Mouse (Mus musculus): ENCODE data around the gene Zcchc7.
"Not testable (repeated sequence)": the region's sequence is repeated elsewhere in the genome, so short reads cannot be mapped to it uniquely, and the experiment has no call there.

Gene Zcchc7

GRCm38 (mm10) chr4:44920831-44921230 lies 165.2 kb downstream of the Zcchc7 start:
- DNase-seq, result no peak

DNA sequence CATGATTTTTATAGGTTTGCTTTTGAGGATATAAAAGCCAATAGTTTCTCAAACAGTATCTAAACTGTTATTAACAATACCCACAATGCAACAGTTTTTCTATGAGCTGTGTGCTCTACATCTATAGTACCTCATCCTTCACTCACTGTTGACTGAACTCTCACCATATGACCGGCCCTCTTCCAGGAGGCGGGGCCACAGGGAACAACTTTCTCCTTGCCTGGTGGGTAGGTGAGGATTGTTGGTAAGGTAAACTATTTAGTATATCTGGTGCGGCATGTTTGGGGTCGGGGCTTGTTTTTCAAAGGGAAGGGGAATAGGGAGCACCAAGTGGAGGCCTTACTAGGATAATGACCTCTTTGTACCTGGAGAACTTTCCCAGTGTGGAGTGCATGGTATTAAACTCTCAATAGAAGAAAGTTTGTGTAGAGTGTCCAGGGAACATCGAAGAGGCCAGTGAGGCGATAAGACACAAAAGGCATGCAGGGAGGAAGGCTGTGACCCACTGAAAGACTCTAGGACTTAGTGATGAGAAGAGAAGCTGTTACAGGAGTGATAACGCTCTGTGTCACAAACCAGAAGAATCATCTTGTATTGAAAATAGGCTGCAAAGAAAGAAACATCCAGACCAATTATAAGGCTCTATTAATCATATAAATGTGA lies 166.9 kb downstream of the Zcchc7 start:
- DNase-seq, result no peak

- DNase-seq, result no peak
These were observed 167.4 kb downstream of the Zcchc7 start for GRCm38 (mm10) chr4:44923129-44923481.

GRCm38 (mm10) chr4:44927934-44928333 lies 172.3 kb downstream of the Zcchc7 start:
- DNase-seq, result no peak

DNA sequence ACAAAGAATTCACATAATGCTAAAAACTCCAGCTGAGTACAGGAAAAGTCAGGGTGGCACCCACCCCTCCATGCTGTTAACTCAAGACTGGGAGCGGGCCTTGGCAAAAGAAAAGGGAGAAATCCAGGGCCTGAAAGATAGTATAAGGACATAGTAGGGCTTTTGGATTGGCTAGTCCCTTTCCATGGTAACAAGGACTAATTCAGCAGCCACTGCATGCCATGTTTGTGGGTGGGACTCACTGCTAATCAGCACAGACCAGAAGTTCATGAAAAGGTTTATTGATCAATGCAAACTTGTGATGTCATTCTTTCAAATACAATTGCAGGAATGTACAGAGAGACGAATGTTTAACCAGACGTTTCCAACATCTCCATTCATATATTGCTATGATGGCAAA lies 173.1 kb downstream of the Zcchc7 start:
- no peak for DNase-seq

- DNase-seq, result no peak
These were observed 174.7 kb downstream of the Zcchc7 start for GRCm38 (mm10) chr4:44930406-44930805.

GRCm38 (mm10) chr4:44931732-44932131 lies 176.1 kb downstream of the Zcchc7 start:
- DNase-seq, result peak; percentile 40

DNA sequence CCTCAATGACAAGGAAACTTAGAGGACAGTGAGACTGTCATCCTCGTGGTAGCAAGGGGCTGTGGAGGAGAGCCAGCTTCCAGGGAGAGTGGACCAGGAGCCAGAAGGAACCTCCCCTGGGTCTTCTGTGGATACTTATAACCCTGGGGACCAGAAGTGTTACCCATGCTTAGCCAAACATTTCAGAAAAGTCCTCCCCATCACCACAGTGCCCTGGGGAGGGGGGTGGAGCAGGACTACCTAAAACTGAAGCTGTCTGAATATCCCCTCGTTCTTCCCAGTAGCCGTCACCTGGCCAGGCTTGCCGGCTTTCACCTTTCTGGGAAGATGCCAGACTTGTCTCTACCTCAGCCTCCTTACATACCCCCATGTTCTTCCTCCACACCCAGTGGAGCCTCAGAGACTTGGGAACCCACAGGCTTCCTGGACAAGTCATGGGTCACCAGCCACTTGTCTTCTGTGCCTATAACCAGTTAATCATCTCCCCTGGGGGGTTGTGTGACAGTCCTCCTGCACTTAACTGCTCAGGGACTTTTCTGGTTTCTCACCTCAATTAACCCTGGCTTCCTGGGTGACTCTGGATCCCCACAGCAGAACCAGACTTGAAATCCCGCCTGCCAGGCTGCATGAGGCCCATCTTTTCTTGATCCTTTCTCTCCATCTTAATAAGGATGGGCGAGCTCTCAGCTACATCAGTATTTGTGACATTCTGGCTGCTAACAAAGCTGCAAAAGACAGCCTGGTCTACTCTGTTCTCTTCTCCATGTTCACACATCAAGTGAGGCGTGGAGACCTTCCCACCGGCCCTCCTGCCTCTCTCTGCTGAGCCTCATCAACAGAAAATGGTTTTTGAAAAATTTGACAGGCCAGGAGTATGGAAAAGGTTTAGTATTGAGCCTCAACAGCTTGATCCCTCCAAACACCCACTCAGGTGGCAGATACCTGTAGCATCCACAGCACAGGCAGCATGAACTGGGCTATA lies 183.0 kb downstream of the Zcchc7 start:
- no peak for DNase-seq

DNA sequence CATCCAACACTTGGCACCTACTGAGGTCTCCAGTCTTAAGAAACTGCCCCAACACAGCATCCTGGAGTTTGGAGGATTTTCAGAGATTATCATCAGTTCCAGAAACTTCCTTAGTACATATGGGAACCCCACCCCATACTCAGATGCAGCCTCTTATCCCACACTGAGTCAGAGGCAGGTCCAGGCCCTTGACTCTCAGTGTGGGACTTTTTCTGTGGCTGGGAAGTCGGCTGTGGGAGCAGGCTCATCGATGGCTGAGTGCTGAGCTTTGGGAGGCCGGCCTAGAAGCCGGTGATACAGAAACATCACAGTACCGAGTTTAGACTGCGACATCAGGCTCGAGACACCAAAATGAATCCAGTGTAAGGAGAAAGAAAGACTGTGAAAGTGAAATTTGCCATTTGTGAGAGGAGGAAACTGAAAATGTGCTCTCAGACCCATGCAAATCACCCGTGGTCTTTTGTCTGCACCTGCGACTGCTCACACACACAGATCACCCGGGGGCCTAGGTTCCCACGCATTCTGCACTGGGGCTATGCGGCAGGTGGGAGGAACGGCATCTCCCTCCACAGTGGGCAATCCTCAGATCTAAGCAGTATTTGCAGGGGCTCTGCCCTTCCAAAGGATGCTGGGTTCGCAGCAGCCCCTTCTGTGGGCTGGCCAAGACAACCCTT lies 184.0 kb downstream of the Zcchc7 start:
- no peak for DNase-seq

DNA sequence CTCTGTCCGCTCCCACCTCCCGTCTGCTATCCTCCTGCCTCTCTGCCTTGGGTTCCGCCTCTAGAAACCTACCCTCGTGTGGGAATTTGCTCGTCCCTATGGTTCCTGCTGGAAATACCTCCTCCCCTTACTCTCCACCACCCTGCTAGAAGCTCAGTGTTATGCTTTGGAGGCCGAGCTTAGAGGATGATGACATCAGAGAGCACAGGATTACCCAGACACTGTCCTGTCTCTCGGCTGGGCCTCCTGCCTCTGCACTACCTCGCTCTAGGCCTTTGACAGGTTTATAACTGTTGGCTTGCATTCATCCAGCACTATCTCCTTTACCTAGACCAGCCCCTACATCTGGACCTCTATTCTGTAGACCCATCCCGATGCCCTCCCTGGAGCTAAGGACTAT lies 184.6 kb downstream of the Zcchc7 start:
- DNase-seq, result no peak

DNA sequence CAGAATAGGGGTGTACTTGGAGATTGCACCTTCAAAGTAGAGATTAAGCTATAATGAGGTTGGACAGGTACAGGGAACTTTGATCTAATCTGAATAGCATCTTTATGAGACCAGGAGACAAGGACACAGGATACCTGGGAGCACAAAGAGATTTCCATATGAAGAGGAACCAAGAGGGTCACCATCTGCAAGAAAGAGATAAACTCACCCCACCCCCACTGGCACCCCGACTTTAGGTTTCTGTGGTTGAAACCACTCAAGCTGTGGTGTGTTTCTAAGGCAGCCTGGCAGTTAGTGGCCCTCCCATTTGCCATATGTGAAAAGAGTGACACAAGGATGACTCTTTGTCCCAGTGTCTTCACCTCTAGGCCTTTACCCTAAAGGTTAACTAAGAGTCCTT lies 186.6 kb downstream of the Zcchc7 start:
- DNase-seq, result no peak

DNA sequence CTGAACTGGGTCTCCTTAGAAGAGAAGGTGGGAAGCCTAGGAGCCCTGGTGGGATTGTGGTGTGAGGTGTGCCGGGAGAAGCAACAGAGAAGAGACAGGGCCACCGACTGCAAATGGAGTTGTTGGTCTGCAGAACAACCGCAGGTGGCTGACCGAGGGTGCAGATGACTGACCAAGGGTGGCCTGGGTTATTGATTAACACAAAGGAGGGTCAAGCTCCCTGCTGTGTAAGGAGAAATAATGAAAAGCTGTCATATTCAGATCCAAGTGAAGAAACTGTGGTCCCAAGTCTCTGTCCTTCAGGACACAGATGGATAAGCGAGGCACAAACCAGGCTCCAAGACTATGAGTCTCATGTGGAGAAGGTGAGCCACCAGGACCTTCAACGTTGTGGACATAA lies 187.8 kb downstream of the Zcchc7 start:
- no peak for DNase-seq

DNA sequence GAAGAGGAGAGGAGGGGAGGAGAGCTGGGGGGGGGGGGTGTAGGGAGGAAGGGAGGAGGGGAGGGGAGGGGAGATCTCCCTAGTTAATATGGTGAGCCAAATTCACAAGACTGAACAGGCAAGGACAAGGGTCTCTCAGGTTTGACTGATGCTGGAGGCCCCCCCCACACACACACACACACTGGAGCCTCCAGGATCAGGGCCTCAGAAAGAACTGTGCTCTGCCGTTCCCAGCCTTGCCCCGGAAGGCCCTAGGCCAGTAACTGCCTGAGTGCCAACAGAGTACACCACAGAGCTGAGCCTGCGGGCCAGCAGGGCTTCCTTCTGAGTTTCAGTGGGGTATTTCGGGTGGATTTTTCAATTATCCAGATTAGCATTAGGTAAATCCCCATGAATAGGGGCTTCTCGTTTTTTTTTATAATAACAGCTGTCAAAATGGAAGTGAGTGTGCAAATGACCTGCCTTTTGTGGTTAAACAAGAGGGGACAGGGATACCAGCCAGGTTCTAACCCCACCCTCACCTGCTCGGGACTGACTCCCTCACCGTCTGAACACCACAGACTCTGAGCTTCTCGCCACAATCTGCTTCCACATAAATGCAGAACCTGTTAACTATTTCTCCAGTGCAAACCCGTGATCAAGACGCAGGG lies 188.9 kb downstream of the Zcchc7 start:
- DNase-seq, result no peak

DNA sequence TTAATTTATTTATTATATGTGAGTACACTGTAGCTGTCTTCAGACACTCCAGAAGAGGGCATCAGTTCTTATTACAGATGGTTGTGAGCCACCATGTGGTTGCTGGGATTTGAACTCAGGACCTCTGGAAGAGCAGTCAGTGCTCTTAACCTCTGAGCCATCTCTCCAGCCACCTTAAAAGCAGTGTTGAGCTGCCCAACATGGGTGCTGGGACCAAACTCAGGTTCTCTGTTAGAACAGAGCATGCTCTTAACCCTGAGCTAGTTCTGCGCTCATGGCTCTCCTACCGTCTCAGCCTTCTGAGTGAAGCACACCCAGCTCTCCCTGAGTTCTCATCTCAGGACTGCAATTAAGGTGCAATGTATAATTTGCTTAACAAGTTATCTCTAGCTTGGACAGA lies 190.4 kb downstream of the Zcchc7 start:
- DNase-seq, result not testable (repeated sequence)

DNA sequence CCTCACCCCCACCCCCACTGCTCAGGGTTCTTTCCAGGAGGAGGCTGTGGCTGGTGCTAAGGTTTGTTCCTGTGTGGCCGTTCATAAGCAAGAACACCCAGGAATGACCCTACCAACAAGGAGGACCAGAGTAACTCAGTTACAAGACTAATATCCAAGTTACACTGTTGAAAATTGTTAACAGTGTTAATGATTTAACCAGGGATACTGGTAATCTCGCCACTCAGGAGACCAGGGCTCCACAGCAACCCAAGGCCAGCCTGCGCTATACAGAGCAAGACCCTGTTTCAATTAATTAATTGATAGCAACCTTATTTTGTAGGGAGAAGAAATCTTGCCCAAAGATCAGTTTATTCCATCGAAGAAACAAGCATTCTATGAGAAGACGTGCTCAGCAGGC lies 191.8 kb downstream of the Zcchc7 start:
- no peak for DNase-seq

GRCm38 (mm10) chr4:44948314-44948713 lies 192.6 kb downstream of the Zcchc7 start:
- DNase-seq, result no peak

DNA sequence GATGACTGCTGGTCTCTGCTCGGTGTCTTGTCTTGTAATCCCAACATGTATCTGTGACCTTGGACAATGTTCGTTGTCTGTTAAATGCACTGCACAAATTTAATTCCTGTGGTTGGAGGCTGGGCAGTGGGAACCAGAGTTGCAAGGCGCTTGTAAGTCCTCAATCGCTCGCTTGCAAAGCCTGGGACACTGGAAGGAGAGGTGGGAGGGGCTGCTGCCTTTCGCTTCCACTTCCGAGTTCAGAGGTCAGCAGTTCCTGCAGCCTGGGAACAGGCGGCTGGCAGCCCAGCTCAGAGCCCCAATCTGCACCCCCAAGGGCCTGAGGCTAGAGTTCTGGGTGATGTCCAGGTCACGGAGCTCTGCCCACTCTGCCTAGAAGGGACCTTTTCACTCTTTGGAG lies 197.4 kb downstream of the Zcchc7 start:
- DNase-seq, result no peak

GRCm38 (mm10) chr4:44958776-44959175 lies 203.1 kb downstream of the Zcchc7 start:
- DNase-seq, result no peak

DNA sequence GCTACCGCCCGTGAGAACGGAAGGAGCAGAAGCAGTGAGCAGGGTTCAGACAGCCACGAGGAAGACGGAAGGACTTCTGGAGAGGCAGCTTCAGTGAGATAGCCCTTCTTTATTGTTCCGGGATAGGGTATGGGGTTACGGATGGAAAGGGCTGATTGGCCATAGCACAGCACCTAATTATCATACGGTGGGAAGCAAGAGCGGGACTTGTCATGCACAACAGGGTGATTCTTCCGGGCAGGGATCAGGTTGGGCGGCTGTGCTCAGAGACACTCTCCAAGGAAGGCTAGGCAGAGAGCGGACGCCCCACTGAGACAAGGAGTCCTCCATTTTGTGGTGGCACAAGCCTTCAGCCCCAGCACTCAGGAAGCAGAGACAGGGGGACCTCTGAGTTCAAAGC lies 203.5 kb downstream of the Zcchc7 start:
- no peak for DNase-seq

DNA sequence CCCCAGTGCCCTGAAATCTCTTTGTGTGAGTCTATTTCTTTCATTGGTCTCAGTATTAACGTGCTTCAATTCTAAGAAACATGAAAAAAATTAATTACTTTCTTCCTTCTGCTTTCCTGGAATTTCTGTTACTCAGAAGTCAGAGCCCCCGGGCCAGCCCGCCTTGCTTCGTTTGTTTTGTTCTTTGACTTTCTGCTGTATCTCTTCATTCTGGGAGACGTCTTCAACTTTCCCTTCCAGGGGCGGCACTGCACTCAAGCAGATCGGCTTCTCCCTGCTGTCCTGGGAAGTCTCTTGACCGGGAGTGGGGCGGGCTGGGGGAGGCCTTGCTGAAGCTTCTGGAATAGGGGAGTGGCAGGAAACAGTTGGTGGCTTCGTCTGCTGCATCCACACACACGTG lies 207.5 kb downstream of the Zcchc7 start:
- DNase-seq, result no peak

GRCm38 (mm10) chr4:44965175-44965574 lies 209.5 kb downstream of the Zcchc7 start:
- DNase-seq, result no peak

DNA sequence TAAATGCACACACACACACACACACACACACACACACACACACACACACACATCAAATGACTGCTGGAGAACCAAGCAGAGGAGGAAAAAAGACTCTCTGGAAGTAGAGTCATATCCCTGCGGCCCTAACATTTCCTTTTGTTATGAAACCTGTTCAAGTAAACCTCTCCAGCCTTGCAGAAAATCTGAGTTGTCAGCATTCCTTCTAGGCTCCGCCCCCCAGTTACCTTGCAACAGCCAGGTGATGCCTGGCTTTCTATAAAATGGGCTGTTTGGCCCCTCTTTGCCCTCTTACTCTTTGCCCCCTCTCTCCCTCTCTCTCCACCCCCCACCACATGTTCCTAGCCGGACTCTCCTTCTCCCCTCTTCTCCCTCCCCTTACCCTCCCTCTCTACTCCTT lies 210.1 kb downstream of the Zcchc7 start:
- DNase-seq, result no peak

DNA sequence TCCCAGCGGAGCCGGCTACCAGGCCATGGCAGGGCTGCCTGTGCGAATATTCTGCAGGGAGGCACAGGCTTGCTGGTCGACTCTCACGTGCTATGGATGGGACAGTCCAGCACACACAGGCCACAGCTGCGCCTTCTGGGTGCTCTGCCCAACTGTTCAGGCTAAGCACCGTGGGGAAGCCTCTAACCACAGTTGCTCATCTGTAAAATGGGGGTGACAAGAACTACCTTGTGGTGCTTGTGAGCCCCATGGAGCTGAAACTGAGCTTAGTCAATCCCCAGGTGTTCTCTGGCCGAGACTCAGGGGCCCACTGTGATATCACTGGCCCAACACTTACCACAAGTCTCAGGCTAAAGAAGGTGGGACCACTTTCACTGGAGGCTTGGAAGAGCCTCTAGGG lies 211.7 kb downstream of the Zcchc7 start:
- no peak for DNase-seq

All from layer of hippocampus, adult 9-11 months (tissue).